Mouse (Mus musculus) brain, embryonic 14.5 days (tissue): ENCODE data around the gene Pacrg. TPM values are rescaled to one million over a fixed set of nuclear protein-coding genes. Genes with fewer than 3 reads are reported as not detected.

Experiments used
- DNase-seq: peaks from one replicate; pipeline ENCODE4 v3.0.0-alpha.2; 2011; ENCODE audit warnings: low read depth
- CTCF ChIP-seq: fragments of 200-500 bp; IDR thresholded peaks from 2 replicates; pipeline ENCODE4 v1.5.1; 2012; ENCODE audit warnings: inconsistent platforms, mild to moderate bottlenecking, moderate library complexity, borderline replicate concordance; ENCODE audit not compliant: insufficient read depth, insufficient read length; ENCODE audit errors: extremely low read depth
- POLR2A ChIP-seq: fragments of 200-500 bp; IDR thresholded peaks from 2 replicates; pipeline ENCODE4 v1.6.1; 2012; ENCODE audit warnings: mild to moderate bottlenecking, inconsistent platforms, borderline replicate concordance; ENCODE audit not compliant: poor library complexity, insufficient read depth, insufficient read length, severe bottlenecking; ENCODE audit errors: extremely low read depth
- polyA plus RNA-seq: library from polyadenylated mRNA; depleted of rRNA; stranded (reverse); fragments of >200 nt; gene quantifications from 2 replicates; pipeline ENCODE4 v1.2.3, GENCODE M21; 2012

The Pacrg gene
- polyA plus RNA-seq, 1 experiment = 9.8 TPM

DNA sequence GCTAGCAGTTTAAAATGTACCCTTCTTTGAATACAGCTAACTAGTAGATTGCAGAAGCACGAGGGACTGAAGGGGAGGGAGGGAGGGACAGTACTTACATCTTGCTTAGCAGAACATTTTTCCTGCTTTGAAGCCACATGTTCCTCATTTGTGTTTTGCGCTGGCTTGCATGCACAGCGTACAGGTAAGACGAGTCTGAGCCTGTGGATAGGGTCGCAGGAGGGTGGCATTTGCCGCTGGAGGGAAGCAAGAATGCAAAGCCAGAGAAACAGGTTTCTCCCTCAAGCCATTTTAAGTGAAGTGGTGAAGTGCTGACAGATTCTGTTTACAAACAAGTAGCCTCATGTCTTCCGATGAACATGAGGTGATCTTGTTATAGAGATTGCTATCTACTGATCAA lies 306.6 kb downstream of the Pacrg start:
- DNase-seq = no peak
- TF ChIP-seq CTCF = no peak
- TF ChIP-seq POLR2A = no peak

DNA sequence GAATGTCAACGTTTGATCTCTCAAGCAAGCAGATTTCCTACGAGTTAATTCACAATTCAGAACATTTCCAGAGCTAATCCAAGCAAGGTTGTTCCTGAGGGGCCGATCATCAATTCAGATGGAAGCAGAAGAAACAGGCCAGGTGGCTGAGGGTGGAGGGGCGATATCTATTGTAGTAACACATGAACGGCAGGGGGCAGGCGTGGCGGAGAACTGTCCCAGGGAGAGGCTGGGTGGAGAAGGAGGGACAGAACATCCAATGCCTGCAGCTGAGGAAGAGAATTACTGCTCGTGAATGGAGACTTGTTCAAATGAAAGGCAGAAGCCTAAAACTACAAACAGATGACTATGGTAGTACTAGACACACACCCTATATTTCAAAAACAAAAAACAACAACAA lies 309.1 kb downstream of the Pacrg start:
- peak; percentile 54 for DNase-seq
- TF ChIP-seq POLR2A (no peak), CTCF (peak; percentile 48; the same call in 1 of the 2 replicates)

DNA sequence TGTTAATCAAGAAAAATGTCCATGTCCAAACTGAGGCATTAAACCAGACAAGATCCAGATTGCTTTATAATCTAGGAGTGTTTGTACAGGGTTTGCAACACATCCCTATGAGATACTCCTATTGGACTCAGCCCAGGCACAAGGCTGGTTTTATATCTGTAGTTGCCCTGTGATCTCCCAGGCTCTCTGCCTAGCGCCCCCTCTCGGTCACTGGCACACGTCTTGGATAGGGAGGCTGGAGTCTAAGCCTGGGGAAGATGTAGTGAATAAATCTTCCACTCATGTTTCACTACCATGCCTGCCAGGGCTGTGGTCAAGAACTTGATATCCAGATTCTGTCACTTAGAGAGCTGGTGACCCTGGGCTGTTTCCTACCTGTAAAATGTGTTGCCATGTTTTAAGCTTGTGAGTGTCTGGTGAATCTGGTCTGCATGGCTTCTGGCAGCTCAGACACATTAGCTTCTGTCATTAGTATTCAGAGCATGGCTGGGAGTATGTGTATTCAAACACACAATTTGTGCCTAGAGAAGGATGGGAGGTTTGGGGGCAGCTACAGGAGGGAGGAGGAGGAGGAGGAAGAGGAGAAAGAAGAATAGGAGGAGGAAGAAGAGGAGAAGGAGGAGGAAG lies 310.7 kb downstream of the Pacrg start:
- TF ChIP-seq CTCF (peak; percentile 5; the same call in 1 of the 2 replicates), POLR2A (no peak)
- peak; percentile 56 for DNase-seq

DNA sequence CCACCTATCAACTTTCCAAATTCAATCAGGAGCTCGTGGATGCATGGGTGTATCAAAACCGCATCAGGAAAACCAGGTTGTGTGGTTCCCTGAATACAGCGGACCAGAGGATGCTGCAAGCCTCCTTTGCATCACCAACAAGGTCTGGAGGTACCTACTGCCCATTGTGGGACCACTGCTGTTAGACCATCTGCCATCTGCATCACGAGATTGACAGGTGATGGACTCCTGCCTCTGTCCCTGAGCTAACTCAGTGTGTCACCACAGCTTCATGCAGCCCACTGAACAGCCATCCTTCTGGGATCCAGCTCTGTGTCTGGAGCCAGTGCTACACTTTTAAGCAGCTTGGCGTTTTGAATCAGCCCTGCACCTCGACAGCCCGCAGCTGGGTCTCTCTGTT lies 318.8 kb downstream of the Pacrg start:
- TF ChIP-seq POLR2A (no peak), CTCF (no peak)
- DNase-seq = no peak

DNA sequence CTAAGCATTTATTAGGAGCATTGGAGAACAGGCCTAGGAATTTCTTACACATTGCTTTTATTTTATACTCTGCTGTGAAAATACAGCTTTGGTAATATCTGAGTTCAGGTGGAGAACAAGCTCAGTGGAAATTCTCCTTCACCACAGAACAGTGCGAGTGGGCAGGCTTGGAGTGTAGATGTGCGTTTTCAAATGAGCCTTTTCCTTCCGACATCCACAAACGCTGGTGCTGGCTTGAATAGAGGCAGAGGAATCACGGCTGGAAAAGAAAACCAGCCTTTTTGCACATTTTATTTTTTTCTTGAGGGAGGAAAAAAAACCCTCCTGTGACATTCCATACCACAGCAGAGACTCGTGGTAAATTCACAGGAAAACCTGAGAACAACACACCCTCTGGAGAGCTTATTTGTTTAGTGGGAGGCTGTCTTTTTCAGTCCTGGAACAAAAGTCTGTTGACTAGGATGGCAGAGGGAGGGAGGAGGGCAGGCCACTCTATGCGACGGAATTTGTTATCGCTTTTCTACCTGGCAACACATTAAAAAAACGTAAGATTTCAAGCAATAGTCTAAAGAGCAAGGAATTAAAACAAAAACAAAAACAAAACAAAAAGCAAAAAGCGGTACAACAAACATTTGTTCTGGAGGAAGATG lies 320.5 kb downstream of the Pacrg start:
- DNase-seq = peak; percentile 63
- TF ChIP-seq CTCF (no peak), POLR2A (no peak)

DNA sequence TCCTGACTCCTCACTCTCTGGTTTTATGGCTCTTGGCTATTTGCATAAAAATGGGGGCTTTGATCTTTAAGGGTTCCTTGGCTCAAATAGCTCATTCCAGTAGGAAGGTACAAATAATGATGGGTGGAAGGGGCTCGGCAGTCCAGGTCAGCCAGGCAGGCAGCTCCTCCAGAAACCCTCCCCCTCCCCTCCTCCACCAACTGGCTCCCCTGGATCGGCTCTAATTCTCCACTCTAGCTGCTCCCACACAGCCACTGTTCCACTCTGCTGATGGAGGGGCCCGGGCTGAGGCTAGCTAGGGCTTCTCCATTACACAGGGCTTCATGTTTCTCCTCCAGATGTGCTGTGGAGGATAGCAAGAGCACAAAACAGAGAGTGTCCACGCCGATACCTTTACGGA lies 325.3 kb downstream of the Pacrg start:
- no peak for TF ChIP-seq POLR2A
- peak; percentile 67 for DNase-seq

DNA sequence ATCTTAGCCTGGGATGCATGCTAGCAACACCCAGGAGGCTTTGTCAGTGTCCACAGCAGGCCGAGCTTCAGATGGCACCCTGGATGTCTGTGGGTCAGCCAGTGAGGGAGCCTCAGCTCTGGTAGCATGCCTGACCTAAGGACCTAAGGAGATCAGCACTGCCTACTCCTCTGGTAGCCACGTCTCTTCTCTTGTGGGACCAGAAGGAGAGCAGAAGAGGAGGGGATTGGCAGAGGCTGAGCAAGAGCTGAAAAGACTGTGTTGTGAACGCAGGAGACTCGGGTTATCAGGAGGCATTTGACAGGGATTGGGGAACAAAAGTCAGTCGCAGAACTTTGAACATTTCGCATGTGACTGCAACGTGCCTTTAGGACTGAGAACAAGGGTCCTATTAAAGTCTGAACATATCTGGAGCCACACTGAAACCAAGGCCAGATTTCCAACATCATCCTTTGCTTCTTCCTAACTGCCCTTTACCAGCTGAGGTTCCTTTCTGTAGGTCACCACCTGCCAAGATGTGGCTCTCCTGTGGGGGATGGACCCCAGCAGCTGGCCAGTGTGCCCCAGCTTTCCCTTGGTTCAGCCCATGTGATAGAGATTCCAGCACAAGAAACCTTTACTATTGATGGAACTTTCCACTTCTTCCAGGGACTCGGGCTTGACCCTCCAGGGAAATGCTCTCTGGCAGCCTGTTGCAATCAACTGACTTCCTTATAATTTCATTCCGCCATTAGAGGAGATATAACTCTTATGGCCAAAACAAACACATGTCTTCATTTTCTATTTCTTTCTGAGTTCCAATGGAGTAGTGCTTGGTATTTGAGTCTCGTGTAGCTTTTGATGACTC lies 329.0 kb downstream of the Pacrg start:
- no peak for DNase-seq
- no peak for TF ChIP-seq POLR2A
- no peak for TF ChIP-seq CTCF

DNA sequence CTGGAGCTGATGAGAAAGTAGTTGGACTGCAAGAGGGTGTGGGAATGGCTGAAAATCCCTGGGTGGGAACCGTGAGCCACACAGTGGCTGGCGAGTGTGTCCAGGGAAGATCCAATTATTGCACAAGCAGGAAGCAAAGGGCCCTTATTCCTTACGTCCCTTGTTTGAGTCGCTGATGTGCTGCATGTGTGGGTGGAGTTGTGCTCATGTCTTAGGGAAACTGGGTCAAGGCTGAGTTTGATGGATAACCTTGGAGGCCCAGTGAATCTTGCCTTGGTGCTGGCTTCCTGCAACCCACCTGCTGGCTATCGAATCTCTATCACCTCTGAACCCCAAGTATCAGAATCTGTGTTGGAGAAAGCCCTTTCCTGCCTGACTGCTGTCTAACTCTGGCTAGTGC lies 329.6 kb downstream of the Pacrg start:
- DNase-seq = no peak
- TF ChIP-seq CTCF (no peak), POLR2A (no peak)

DNA sequence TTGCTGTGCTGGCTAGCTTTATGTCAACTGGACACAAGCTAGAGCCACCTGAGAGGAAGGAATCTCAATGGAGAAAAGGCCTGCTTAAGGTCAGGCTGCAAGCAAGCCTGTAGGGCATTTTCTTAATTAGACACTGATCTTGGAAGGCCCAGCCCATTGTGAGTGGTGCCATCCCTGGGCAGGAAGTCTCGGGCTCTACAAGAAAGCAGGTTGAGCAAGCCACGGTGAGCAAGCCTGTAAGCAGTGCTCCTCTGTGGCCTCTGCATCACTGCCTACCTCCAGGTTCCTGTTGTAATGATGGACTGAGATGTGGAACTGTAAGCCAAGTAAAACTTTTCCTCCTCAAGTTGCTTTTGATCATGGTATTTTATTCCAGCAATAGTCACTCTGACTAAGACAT lies 332.0 kb downstream of the Pacrg start:
- DNase-seq = no peak
- TF ChIP-seq POLR2A (no peak), CTCF (no peak)

DNA sequence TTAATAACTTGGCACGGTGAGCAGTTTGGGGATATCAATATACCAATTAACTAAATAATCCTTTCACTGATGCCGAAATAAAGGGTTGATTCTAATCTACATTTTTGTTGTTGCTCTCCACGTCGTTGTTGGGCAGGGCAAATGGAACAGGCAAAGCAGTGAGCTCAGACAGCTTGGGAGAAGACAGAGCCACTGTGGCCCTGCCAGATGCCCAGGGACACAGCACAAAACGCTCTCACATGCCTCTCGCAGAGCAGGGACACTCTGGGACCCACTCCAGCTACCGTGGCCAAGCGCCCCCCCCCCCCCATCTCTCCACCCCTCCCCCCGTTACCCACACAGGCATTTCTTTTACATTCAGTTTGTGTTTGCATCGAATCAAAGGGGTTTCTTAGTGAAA lies 332.6 kb downstream of the Pacrg start:
- TF ChIP-seq POLR2A = no peak
- TF ChIP-seq CTCF = no peak
- peak; percentile 96 for DNase-seq

DNA sequence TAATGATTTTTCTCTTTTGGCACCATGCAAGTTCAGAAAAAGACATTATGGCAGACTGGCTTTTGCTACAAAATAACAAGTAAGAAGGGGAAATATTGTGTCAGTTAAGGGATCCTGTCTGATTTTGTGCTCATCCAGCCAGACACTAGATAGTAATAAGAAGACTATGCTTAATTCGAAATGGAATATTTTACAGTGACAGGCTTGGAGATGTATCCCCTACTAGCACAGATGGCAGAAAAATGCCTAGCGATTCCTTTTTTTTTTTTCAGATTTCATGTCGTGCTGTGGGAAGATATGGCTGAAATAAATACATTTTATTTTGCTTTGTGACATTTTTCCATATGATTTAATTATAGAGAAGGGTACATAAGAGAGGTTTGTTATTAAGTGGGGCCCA lies 333.2 kb downstream of the Pacrg start:
- DNase-seq = peak; percentile 64

DNA sequence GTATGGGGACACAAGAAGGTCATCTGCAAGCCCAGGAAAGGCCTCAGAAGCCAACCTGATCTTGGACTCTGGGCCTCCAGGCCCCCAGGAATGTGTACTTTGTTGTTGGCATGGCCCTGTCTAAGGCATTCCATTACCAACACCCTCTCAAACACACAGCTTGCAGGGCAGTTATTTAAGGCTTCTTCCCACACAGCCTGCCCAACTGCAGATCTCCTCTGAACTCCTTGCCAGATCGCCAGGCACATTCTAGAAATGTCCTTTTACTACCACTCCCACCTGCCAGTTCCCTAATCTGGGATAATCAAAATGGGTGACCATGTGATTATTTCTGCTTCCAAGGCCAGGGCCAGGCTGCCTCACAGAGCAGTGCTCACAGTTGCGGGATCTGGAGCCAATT lies 338.7 kb downstream of the Pacrg start:
- TF ChIP-seq POLR2A (no peak), CTCF (no peak)
- DNase-seq = no peak

More for the DNA sequence above, 333.2 kb downstream of the Pacrg start:
- TF ChIP-seq CTCF (no peak), POLR2A (no peak)
